Mouse (Mus musculus) thymus, postnatal 10 days (tissue): ENCODE data around the gene Nudt16.
"Not testable (repeated sequence)": the region's sequence is repeated elsewhere in the genome, so short reads cannot be mapped to it uniquely, and the experiment has no call there.

ENCODE experiments used
- DNase-seq, 2 experiments: peaks; one replicate each; pipeline ENCODE4 v3.0.0; 2021; ENCODE audit warnings: low spot score in 2 of 2

Gene Nudt16

DNA sequence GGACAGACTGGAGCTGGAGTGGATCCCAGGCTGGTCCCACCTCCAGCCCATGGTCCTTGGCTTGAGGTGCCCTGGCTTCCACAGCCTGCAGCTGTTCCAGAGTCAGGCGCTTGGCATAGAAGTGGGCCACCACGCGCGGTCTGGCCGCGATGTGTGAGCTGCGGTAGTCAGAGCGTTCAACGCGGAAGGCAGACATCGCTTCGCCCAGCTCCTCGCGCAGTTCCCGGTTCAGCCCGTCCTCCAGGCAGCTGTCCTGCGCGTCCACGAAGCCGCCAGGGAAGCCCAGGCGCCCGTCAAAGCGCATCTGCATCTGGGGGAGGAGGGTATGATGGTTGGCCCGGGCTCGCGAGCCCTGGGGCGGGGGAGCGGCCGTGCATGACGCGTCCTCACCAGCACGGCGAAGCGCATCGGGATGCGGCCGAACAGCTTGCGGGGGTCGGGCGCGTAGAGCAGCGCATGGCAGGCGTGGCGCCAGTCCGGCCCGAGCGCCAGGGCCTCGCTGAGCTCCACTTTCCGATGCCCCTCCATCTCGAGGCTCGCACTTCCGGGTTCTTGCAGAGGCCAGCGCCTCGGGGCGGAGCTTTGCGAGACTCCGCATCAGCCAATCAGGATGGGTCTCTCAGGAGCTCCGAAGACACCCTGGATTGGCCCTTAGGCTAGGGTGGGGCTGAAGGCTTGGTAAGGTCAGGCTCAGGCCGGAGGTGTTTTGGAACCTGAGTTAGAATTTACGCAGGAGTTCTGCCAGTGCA lies at the start of gene Nudt16:
Gene Nudt16 (minus strand): TSS at position 572 of the 749 bp plus-strand sequence.
- DNase-seq = peak; percentile 88

DNA sequence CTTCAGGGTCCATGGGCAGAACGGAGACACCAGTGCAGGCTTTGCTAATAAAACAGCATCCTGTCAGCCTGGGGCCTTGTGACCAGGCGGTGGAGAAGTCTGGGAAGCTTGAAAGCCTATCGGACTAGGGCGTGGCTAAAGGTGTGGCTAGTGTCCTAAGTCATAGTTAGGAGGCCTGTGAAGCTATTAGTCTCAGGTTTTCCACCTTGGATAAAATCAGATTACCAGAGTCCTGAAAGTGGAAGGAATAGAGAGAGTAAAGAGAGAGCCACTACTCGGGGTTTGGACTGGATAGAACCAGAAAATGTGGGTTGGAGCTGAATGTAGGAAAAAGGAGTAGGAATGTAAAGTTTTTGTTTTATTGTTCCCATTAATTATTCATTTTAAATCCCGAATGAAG lies 13.4 kb upstream of the Nudt16 start, which contains the start of gene 1700080E11Rik:
Gene 1700080E11Rik (minus strand): TSS at position 101 of the 400 bp plus-strand sequence.
- DNase-seq = no peak

DNA sequence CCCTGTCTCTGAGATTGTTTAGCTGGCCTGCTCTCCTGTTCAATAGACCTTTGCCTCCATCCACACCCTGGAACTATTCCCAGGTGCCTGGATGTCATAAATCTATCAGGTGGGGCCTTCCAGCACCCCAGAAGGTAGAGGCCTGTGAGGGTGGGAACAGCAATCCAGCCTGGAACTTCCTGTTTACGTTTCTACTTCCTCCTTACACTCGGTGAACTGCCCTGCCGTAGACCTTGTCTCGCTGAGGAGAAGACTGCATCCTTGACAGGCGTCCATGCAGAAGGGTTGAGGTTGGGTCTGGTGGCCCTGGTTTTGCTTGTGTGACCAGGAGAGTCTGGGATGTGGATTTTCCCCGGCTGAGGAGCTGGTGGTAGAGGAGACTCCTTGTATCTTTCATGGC lies 7.6 kb upstream of the Nudt16 start:
- no peak for DNase-seq

- no peak for DNase-seq
Observed at GRCm38 (mm10) chr9:105136404-105136803, 4.8 kb upstream of the Nudt16 start.

DNA sequence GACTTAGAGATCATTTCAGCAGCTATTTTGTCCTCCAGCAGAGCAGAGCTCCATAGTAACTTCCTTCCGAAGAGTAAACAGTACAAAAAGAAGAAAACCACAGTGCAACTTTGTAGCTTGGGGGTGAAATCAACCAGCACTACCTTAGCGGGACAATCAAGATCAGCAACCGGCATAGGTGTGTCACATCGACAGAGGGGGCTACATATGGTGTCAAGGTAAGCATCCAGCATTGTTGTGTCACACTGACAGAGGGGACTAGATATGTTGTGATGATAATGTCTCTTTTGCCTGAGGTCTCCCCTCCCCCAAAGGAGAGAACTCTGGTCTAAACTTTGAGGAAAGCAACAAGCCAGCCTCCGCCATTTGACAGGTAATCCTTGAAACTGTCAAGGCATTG lies 2.9 kb upstream of the Nudt16 start:
- no peak for DNase-seq

- no peak for DNase-seq
Observed at GRCm38 (mm10) chr9:105132002-105132367, 361 bp upstream of the Nudt16 start.

GRCm38 (mm10) chr9:105130331-105130730 lies 1.3 kb downstream of the Nudt16 start:
- DNase-seq = no peak

- DNase-seq = not testable (repeated sequence)
Observed at GRCm38 (mm10) chr9:105125206-105125605, 6.4 kb downstream of the Nudt16 start.

DNA sequence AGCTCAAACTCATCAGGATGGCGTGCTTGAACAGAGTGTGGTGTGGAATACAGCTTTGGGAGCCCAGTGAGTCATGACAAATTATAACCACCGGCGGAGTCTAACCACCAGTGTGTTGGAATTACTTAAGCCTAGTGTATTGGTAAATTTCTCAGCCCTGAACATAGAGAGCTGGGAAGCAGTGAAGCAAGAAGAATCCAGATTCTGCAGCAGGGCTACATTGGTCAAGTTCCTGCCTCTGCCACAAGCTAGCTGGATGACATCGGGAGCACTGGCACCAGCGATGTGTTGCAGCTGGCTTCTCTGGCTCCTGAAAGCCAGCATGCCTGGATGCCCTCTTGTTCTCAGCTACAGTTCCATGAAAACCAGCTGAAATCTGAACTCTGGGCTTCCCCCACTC lies 27.7 kb downstream of the Nudt16 start:
- DNase-seq = no peak

GRCm38 (mm10) chr9:105101911-105102310 lies 29.7 kb downstream of the Nudt16 start:
- no peak for DNase-seq

DNA sequence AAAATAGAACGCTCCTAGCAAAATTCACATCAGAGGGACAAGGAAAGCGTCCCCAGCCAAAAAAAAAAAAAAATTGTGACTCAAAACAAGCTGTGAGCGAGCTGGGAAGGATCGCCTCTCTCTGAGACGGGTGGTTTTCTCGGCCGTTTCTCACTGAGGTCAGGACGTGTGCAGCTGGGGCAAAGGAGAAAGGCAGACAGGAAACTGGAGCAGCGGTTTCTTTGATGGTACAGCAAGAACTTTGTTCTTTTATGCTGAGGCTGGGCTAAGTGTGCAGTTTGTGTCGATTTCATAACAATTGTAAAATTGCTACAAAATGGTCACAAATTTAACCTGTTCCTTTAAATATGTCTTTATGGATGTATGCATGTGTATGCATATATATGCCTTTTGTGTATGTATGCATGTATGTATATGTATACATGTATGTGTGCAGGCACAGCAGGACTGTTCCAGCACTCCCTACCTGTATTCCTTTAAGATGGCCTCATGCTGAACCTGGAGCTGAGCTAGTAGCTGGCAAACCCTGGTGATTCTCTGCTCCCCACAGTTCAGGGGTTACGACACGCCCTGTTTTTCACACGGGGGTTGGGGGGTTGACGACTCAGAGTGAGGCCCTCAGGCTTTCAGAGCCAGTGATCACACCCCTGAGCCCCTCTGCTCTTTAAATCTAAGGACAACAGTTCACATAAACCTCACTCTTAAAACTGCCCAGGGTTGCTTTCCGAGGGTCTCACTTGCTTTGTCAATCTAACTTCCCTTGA lies 30.6 kb downstream of the Nudt16 start:
- DNase-seq = peak; percentile 68 to 69

GRCm38 (mm10) chr9:105080246-105080645 lies 51.4 kb downstream of the Nudt16 start:
- no peak for DNase-seq
